Mouse (Mus musculus): Measurements from ENCODE around the gene Ptrh2.
"Not testable (repeated sequence)": the region's sequence is repeated elsewhere in the genome, so short reads cannot be mapped to it uniquely, and the experiment has no call there.

Ptrh2 gene

DNA sequence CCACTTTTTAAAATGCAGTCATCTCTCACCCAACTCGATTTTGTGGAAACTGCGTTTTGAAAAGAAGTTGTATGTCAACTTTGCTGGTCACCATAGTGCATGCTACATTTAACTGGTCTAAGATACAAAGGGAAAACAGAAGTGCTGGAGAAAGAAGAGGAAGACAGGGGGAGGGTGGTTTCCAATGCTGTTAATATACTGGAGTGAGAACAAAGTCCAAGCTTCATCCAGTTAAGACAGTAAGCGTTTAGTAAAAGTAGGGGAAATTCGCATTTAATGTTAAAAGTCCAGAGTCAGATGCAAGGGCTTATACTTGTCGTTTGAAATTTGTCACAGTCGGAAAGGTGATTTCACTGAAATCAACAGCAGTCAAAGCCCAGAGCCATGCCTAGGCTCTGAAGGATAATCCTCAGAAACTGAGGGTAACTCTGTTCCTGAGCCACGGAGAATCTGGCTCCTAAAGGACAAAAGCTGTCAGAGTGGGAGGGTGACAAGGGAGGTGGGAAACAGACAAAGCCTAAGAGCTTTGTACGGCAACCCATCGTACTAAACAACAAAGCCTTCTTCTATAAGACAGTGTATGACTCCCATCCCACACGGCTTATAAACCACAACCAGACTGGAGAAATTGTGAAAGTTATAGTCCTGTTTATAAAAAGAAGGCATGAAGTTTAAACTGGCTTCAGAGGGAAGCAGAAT lies 50.6 kb downstream of the Ptrh2 start:
- DNase-seq = no peak

DNA sequence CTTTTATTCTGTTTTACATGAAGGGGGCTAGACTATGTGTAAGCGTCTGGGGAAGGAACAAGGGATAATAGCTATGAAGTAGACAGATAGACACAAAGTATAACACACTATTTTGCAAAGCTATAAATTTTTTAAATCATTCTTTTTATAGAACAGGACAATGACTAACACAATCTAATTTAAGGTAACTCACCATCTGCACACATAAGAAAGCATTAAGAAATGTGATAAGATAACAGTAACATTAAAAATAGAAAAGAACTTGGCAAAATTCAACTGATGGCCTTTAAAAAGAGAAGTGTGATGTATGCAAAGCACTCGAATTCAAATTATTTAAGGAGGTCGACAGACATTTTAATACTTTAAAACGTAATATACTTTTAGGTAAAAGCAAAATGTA lies 51.2 kb downstream of the Ptrh2 start:
- DNase-seq = no peak

DNA sequence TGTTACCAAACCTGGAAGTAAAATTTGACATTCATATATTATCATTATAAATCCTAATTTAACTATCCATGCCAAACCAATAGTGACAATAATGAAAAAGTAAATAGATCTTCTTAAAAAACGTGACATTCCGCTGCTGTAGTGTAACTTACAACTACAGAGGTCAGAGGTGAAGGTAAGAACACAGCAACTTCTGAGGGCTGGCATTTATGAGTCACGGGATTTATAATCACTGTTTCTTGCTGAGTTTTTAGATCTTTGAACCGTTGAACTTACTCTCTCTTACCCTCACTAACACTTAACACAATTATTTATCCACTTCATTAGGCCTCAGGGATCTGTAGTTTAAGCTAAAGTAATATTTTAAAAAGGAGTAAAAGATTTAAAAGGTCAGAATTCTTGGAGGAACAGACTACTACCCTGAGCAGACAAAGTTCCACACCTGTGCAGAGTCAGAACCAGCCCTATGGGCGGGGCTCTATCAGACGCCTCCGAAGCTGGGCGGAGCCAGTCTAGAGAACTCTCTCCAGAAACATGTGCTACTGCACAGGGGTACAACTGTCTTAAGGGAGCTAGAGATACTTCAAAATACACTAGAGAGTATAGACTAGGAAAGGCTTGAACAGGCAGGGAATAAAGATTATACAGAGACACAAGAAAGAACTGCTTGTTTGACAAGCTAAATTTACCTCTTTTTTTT lies 53.7 kb downstream of the Ptrh2 start:
- DNase-seq = no peak

DNA sequence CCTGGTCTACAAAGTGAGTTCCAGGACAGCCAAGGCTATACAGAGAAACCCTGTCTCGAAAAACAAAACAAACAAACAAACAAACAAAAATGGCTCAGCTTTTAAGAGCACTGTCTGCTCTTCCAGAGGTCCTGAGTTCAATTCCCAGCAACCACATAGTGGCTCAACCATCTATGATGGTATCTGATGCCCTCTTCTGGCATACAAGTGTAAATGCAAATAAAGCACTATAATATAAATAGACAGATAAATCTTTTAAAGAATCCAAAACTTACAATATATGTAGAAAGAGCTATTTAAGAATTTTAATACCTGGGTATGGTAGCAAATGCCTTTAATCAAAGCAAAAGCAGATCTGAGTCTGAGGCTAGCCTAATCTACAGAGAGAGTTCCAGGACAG lies 54.5 kb downstream of the Ptrh2 start:
- DNase-seq = not testable (repeated sequence)

DNA sequence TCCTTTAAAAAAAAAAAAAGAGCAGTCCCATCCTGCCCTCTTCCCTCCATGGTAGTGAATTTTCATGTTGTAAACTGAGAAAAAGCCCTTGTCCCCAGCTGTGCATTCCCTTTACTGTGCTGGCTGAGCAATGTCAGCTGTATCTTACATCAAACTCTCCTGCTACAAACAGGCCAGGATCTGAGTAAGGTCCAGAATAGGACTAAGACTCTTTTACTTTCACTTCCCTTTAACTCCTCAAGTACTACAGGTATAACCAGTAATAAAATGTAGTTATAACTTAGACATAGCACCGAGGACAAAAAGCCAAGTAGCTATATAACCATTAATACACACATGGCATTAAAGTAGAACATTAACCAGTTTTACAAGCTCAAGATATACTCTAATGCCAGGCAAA lies 55.2 kb downstream of the Ptrh2 start:
- no peak for DNase-seq

DNA sequence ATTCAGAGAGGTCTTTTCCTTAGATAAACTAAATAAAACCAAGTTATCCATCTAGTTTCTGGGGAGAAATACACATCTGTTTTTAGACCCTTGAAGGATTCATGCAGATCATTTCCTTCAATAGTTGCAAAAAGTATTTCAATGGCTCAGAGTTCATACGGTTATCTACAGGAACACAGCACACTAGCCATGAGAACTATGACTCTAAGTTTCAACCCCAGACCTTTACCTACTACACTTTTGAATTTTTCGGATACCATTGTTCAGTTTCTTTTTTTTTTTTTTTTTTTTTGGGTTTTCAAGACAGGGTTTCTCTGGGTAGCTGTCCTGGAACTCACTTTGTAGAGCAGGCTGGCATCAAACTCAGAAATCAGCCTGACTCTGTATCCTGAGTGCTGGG lies 55.7 kb downstream of the Ptrh2 start:
- DNase-seq = no peak

DNA sequence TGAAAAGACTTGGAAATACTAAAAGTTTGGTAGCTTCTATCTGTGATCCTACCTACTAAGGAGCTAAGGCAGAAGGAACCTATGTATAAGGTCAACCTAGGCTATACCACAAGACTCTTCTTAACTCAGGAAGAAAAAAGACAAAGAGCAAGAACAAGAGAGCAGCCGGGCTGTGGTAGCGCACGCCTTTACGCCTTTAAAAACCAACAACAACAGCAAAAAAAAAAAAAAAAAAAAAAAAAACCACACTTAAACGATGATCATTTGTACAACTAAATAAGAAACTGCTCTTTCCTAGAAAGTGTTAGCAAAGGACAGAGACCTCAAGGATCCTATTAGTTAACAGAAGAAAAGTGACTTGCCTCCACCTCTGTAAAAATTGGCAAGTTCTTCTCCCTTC lies 57.7 kb downstream of the Ptrh2 start:
- no peak for DNase-seq

All from embryo, embryonic 11 days (tissue).